Mouse (Mus musculus) frontal cortex, postnatal 36 days (tissue): Measurements from ENCODE around the gene Epb41l1.
A peak's percentile ranks its signal among the peaks of the same experiment; 100 is the strongest.

Experiments used
- DNase-seq, 2 experiments: peaks; one replicate each; pipeline ENCODE4 v3.0.0; 2022; ENCODE audit warnings: low spot score in 2 of 2

The Epb41l1 gene

GRCm38 (mm10) chr2:156425618-156426017, 4.9 kb downstream of the Epb41l1 start:
- no peak for DNase-seq

- no peak for DNase-seq
Measured at GRCm38 (mm10) chr2:156426151-156426550, 5.4 kb downstream of the Epb41l1 start.

GRCm38 (mm10) chr2:156429836-156430235, 9.1 kb downstream of the Epb41l1 start:
- DNase-seq = no peak

GRCm38 (mm10) chr2:156430326-156430725, 9.6 kb downstream of the Epb41l1 start:
- DNase-seq = no peak

- DNase-seq = no peak
Measured at GRCm38 (mm10) chr2:156431409-156431808, 10.7 kb downstream of the Epb41l1 start.

GRCm38 (mm10) chr2:156432086-156432485, 11.4 kb downstream of the Epb41l1 start:
- DNase-seq = peak in 1 of 2 experiments; percentile 36

- DNase-seq = no peak
Measured at GRCm38 (mm10) chr2:156432874-156433868, 12.5 kb downstream of the Epb41l1 start.

GRCm38 (mm10) chr2:156437637-156438036, 16.9 kb downstream of the Epb41l1 start:
- no peak for DNase-seq

GRCm38 (mm10) chr2:156439666-156440462, 19.2 kb downstream of the Epb41l1 start:
- DNase-seq = no peak

GRCm38 (mm10) chr2:156441909-156442308, 21.2 kb downstream of the Epb41l1 start:
- DNase-seq = no peak

- DNase-seq = no peak
Measured at GRCm38 (mm10) chr2:156443323-156443722, 22.6 kb downstream of the Epb41l1 start.

GRCm38 (mm10) chr2:156446489-156447035, 25.9 kb downstream of the Epb41l1 start:
- DNase-seq = no peak

GRCm38 (mm10) chr2:156447413-156448295, 26.9 kb downstream of the Epb41l1 start:
- DNase-seq = no peak

GRCm38 (mm10) chr2:156451225-156452148, 30.8 kb downstream of the Epb41l1 start:
- DNase-seq = no peak

GRCm38 (mm10) chr2:156452149-156452536, 31.4 kb downstream of the Epb41l1 start:
- peak in 1 of 2 experiments; percentile 36 for DNase-seq

- no peak for DNase-seq
Measured at GRCm38 (mm10) chr2:156453822-156454221, 33.1 kb downstream of the Epb41l1 start.

- no peak for DNase-seq
Measured at GRCm38 (mm10) chr2:156455508-156456108, 34.9 kb downstream of the Epb41l1 start.

- DNase-seq = no peak
Measured at GRCm38 (mm10) chr2:156456386-156457342, 36.0 kb downstream of the Epb41l1 start.
